Mouse (Mus musculus): ENCODE measurements around the gene Abcg8.

DNA sequence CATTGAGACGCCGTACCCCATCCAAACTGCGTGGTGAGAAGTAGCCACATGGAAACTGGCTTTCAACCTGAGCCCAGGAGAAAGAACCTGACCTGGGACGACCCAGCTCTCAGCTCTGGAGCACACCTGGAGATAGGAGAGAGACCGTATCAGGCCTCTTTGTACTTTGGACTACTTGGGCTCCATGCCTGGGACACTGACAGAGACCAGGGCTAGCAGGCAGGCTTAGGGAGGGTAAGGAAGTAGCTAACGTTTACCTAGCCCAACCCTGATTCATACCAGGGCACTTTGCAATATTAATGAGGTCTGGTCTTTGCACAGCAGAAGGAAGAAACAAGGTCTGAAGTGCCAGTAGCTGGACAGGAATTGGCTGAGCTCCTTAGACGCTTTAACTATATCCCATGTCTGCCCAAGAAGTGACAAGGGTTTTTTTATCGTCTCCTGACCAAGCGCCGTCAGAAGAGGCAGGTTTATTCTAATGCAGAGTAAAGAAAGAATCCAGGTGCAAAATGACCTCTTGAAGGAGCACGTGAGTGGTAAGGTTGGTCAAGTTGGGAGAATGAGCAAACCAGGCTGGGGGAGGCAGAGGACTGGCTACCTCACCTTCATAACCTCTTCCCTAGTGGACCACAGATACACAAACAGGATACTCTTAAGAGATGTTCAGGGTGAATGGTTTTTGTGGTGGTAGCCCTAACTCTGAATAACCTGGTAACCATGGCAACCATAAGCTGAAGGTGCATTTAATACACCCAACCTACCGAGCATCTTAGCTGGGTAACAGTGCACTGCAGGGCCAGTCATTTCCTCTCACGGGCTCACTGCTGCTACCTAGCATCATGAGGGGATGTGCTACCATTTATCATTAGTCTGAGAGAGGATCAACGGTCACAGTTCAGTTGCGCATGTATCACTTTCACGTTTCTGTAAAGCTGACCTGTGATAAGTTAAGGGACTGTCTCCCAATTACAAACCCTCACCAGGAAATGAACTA, 3.4 kb upstream of the Abcg8 start:
- TF ChIP-seq EP300 (IDR thresholded peaks at IDR 0.05; ENCODE audit: low read depth in 1 of 2, low read length in 2 of 2) (no peak), GATA1 (IDR thresholded peaks at IDR 0.05; ENCODE audit: low read depth, low read length) (no peak), BHLHE40 (IDR thresholded peaks at IDR 0.05; ENCODE audit: borderline replicate concordance, low read depth, low read length) (no peak), MYC (IDR thresholded peaks at IDR 0.05; ENCODE audit: low read depth, low read length) (no peak), CHD2 (IDR thresholded peaks at IDR 0.05; ENCODE audit: low read length) (no peak), ELF1 (IDR thresholded peaks at IDR 0.05; ENCODE audit: low read depth, low read length) (no peak), CTCF (IDR thresholded peaks at IDR 0.05 in 2 of 3, conservative IDR thresholded peaks at IDR 0.05 in 1 of 3; ENCODE audit: control insufficient read depth in 1 of 3, insufficient read depth in 1 of 3, low read depth in 2 of 3, low read length in 3 of 3, poor library complexity in 1 of 3, severe bottlenecking in 1 of 3) (no peak), RCOR1 (IDR thresholded peaks at IDR 0.05; ENCODE audit: low read depth, low read length) (no peak), MAX (IDR thresholded peaks at IDR 0.05; ENCODE audit: low read length) (no peak), POLR2A (IDR thresholded peaks at IDR 0.05; ENCODE audit: control insufficient read depth in 1 of 2, insufficient read depth in 1 of 2, low read depth in 1 of 2, low read length in 2 of 2, poor library complexity in 1 of 2) (no peak), E2F4 (IDR thresholded peaks at IDR 0.05; ENCODE audit: borderline replicate concordance, low read depth, low read length) (no peak), MAZ (IDR thresholded peaks at IDR 0.05; ENCODE audit: low read depth, low read length) (no peak)

All from MEL (cell line).